Mouse (Mus musculus): ENCODE data around the gene Plekhh1. TPM values are rescaled to one million over a fixed set of nuclear protein-coding genes. Genes with fewer than 3 reads are reported as not detected.
"Not testable (repeated sequence)": the region's sequence is repeated elsewhere in the genome, so short reads cannot be mapped to it uniquely, and the experiment has no call there.

The Plekhh1 gene
- polyA plus RNA-seq, 1 experiment from 2014 or later, result 4.8 TPM

- H3K4me3 ChIP-seq (ENCODE audit: low read depth, low read length), result no peak overlapping the region
- no peaks in the 10 kb centered on the region for H3K36me3 ChIP-seq (ENCODE audit: control insufficient read depth, insufficient read depth, low read length)
- H3K9ac ChIP-seq (replicated peaks; ENCODE audit: low read depth, low read length), result no peak overlapping the region
- H3K4me1 ChIP-seq (ENCODE audit: control insufficient read depth, insufficient read depth, low read length), result no peaks in the 10 kb centered on the region
- 50% methylated on average over 3 of the region's 3 CpGs for WGBS
- H3K9me3 ChIP-seq (ENCODE audit: control insufficient read depth, low read depth, low read length), result no peaks in the 10 kb centered on the region
- H3K27ac ChIP-seq (ENCODE audit: low read length), result no peak overlapping the region
- H3K27me3 ChIP-seq (ENCODE audit: control insufficient read depth, insufficient read depth, low read length), result no peaks in the 10 kb centered on the region
- ATAC-seq (ENCODE audit: insufficient number of reproducible peaks, insufficient read depth, low FRiP score, low read depth), result no peak
- H3K4me2 ChIP-seq (replicated peaks; ENCODE audit: low read depth, low read length), result no peak overlapping the region
Observed at GRCm38 (mm10) chr12:79010569-79010968, 18.4 kb upstream of the Plekhh1 start.

GRCm38 (mm10) chr12:79016109-79016508 is 12.9 kb upstream of the Plekhh1 start:
- Histone ChIP-seq H3K4me3 (ENCODE audit: low read depth, low read length) (no peak overlapping the region), H3K36me3 (ENCODE audit: control insufficient read depth, insufficient read depth, low read length) (no peaks in the 10 kb centered on the region), H3K9ac (replicated peaks; ENCODE audit: low read depth, low read length) (no peak overlapping the region), H3K9me3 (ENCODE audit: control insufficient read depth, low read depth, low read length) (no peaks in the 10 kb centered on the region), H3K27me3 (ENCODE audit: control insufficient read depth, insufficient read depth, low read length) (no peaks in the 10 kb centered on the region), H3K27ac (ENCODE audit: low read length) (no peak overlapping the region), H3K4me1 (ENCODE audit: control insufficient read depth, insufficient read depth, low read length) (no peaks in the 10 kb centered on the region), H3K4me2 (replicated peaks; ENCODE audit: low read depth, low read length) (no peak overlapping the region)
- WGBS, result 61% methylated on average over 5 of the region's 5 CpGs
- ATAC-seq (ENCODE audit: insufficient number of reproducible peaks, insufficient read depth, low FRiP score, low read depth), result no peak

GRCm38 (mm10) chr12:79017994-79018399 is 11.0 kb upstream of the Plekhh1 start:
- no peaks in the 10 kb centered on the region for H3K9me3 ChIP-seq (ENCODE audit: control insufficient read depth, low read depth, low read length)
- no peak overlapping the region for H3K4me2 ChIP-seq (replicated peaks; ENCODE audit: low read depth, low read length)
- no peaks in the 10 kb centered on the region for H3K36me3 ChIP-seq (ENCODE audit: control insufficient read depth, insufficient read depth, low read length)
- no peak overlapping the region for H3K4me3 ChIP-seq (ENCODE audit: low read depth, low read length)
- no peak for ATAC-seq (ENCODE audit: insufficient number of reproducible peaks, insufficient read depth, low FRiP score, low read depth)
- no peak overlapping the region for H3K27ac ChIP-seq (ENCODE audit: low read length)
- H3K4me1 ChIP-seq (ENCODE audit: control insufficient read depth, insufficient read depth, low read length), result no peaks in the 10 kb centered on the region
- no peaks in the 10 kb centered on the region for H3K27me3 ChIP-seq (ENCODE audit: control insufficient read depth, insufficient read depth, low read length)
- 60% methylated on average over 4 of the region's 4 CpGs for WGBS
- no peak overlapping the region for H3K9ac ChIP-seq (replicated peaks; ENCODE audit: low read depth, low read length)

GRCm38 (mm10) chr12:79021902-79022301 is 7.1 kb upstream of the Plekhh1 start:
- Histone ChIP-seq H3K27ac (ENCODE audit: low read length) (no peak overlapping the region), H3K27me3 (ENCODE audit: control insufficient read depth, insufficient read depth, low read length) (no peaks in the 10 kb centered on the region), H3K36me3 (ENCODE audit: control insufficient read depth, insufficient read depth, low read length) (no peaks in the 10 kb centered on the region), H3K9ac (replicated peaks; ENCODE audit: low read depth, low read length) (no peak overlapping the region), H3K4me1 (ENCODE audit: control insufficient read depth, insufficient read depth, low read length) (no peaks in the 10 kb centered on the region), H3K9me3 (ENCODE audit: control insufficient read depth, low read depth, low read length) (no peaks in the 10 kb centered on the region), H3K4me3 (ENCODE audit: low read depth, low read length) (no peak overlapping the region), H3K4me2 (replicated peaks; ENCODE audit: low read depth, low read length) (no peak overlapping the region)
- 90% methylated on average over 1 of the region's 1 CpGs for WGBS
- no peak for ATAC-seq (ENCODE audit: insufficient number of reproducible peaks, insufficient read depth, low FRiP score, low read depth)

DNA sequence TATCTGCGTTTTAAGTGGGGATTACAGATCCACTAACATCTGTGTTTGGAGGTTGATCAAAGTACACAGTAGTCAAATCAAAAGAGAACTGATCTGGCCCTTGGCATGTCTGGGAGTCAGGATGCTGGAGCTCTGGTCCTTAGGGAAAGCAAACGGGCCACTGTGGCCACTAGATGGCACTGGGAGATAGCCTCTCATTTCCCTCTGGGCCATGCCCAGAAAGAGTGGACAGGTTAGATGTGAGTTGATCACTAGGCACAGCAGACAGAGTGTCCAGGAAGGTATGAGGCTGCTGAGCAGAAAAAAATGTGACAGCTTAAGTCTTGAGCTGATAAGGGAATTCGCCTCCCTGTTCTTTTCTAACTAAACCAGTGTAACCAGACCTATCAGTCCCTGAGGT is 6.1 kb upstream of the Plekhh1 start:
- H3K4me3 ChIP-seq (ENCODE audit: low read depth, low read length), result no peak overlapping the region
- no peak overlapping the region for H3K27ac ChIP-seq (ENCODE audit: low read length)
- 11% methylated on average over 3 of the region's 3 CpGs for WGBS
- ATAC-seq (ENCODE audit: insufficient number of reproducible peaks, insufficient read depth, low FRiP score, low read depth), result no peak
- no peaks in the 10 kb centered on the region for H3K27me3 ChIP-seq (ENCODE audit: control insufficient read depth, insufficient read depth, low read length)
- H3K36me3 ChIP-seq (ENCODE audit: control insufficient read depth, insufficient read depth, low read length), result no peaks in the 10 kb centered on the region
- H3K4me2 ChIP-seq (replicated peaks; ENCODE audit: low read depth, low read length), result no peak overlapping the region
- H3K9me3 ChIP-seq (ENCODE audit: control insufficient read depth, low read depth, low read length), result no peaks in the 10 kb centered on the region
- H3K9ac ChIP-seq (replicated peaks; ENCODE audit: low read depth, low read length), result no peak overlapping the region
- no peaks in the 10 kb centered on the region for H3K4me1 ChIP-seq (ENCODE audit: control insufficient read depth, insufficient read depth, low read length)

DNA sequence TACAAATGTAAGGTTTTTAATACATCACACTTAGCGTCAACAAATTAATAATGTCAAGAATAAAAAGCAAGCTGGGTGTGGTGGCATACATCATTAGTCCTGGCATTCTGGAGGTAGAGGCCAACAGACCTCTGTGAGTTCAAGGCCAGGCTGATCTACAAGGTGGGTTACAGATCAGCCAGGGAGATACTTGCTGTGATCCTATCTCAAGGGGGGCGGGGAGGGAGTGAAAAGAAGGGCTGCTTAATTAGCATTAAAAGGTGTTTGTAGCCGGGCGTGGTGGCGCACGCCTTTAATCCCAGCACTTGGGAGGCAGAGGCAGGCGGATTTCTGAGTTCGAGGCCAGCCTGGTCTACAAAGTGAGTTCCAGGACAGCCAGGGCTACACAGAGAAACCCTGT is 1.4 kb upstream of the Plekhh1 start:
- not testable (repeated sequence) for H3K4me1 ChIP-seq (ENCODE audit: control insufficient read depth, insufficient read depth, low read length); H3K27me3 ChIP-seq (ENCODE audit: control insufficient read depth, insufficient read depth, low read length); H3K9me3 ChIP-seq (ENCODE audit: control insufficient read depth, low read depth, low read length); H3K36me3 ChIP-seq (ENCODE audit: control insufficient read depth, insufficient read depth, low read length); H3K4me3 ChIP-seq (ENCODE audit: low read depth, low read length); H3K9ac ChIP-seq (replicated peaks; ENCODE audit: low read depth, low read length); ATAC-seq (ENCODE audit: insufficient number of reproducible peaks, insufficient read depth, low FRiP score, low read depth); H3K4me2 ChIP-seq (replicated peaks; ENCODE audit: low read depth, low read length); H3K27ac ChIP-seq (ENCODE audit: low read length)
- WGBS, result 90% methylated on average over 8 of the region's 8 CpGs

GRCm38 (mm10) chr12:79034331-79034730 is 5.4 kb downstream of the Plekhh1 start:
- no peak overlapping the region for H3K4me2 ChIP-seq (replicated peaks; ENCODE audit: low read depth, low read length)
- no peaks in the 10 kb centered on the region for H3K36me3 ChIP-seq (ENCODE audit: control insufficient read depth, insufficient read depth, low read length)
- no peak overlapping the region for H3K27ac ChIP-seq (ENCODE audit: low read length)
- no peaks in the 10 kb centered on the region for H3K9me3 ChIP-seq (ENCODE audit: control insufficient read depth, low read depth, low read length)
- no peaks in the 10 kb centered on the region for H3K27me3 ChIP-seq (ENCODE audit: control insufficient read depth, insufficient read depth, low read length)
- ATAC-seq (ENCODE audit: insufficient number of reproducible peaks, insufficient read depth, low FRiP score, low read depth), result no peak
- no peak overlapping the region for H3K9ac ChIP-seq (replicated peaks; ENCODE audit: low read depth, low read length)
- H3K4me1 ChIP-seq (ENCODE audit: control insufficient read depth, insufficient read depth, low read length), result no peaks in the 10 kb centered on the region
- 98% methylated on average over 2 of the region's 2 CpGs for WGBS
- no peak overlapping the region for H3K4me3 ChIP-seq (ENCODE audit: low read depth, low read length)

DNA sequence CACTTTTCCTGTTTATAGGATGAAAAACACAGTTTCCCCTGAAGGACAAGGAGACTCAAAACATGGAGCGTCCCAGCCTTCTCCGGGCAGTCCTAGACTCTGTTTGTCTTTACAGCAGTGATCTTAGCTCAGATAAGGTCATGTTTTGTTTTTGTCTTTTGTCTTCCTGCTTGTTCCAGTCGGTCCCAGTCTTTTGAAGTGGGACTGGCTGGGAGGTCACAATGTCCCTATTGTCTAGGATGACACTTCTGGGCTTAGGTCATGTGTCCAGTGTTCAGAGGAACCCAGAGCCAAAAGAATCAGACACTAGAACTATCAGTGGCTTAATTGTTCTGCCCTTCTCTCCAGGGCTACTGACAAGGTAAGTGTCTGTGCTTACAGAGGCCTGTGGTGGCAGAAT is 6.4 kb downstream of the Plekhh1 start:
- Histone ChIP-seq H3K9me3 (ENCODE audit: control insufficient read depth, low read depth, low read length) (no peaks in the 10 kb centered on the region), H3K27me3 (ENCODE audit: control insufficient read depth, insufficient read depth, low read length) (no peaks in the 10 kb centered on the region), H3K27ac (ENCODE audit: low read length) (no peak overlapping the region), H3K9ac (replicated peaks; ENCODE audit: low read depth, low read length) (no peak overlapping the region), H3K4me1 (ENCODE audit: control insufficient read depth, insufficient read depth, low read length) (no peaks in the 10 kb centered on the region), H3K36me3 (ENCODE audit: control insufficient read depth, insufficient read depth, low read length) (no peaks in the 10 kb centered on the region), H3K4me3 (ENCODE audit: low read depth, low read length) (no peak overlapping the region), H3K4me2 (replicated peaks; ENCODE audit: low read depth, low read length) (no peak overlapping the region)
- no peak for ATAC-seq (ENCODE audit: insufficient number of reproducible peaks, insufficient read depth, low FRiP score, low read depth)
- WGBS, result 41% methylated on average over 3 of the region's 3 CpGs

DNA sequence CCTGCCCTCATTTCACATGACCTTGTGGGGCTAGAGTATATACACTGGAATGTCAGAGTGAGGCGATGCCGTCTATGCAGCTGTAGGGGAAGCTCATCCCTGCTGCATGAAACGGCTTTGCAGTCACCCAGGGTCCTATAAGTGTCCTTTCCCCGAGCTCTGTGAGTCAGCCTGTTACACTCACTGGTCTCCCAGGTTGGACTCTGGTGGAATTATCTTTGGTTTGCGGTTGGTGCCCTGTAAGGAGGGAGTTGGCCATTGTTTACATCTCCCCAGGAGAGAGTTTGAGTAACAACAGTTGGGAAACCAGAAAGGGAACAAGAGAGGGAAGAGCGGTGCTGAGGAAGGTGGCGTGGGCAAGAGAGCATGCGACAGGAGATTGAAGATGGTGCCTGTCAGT is 10.7 kb downstream of the Plekhh1 start:
- H3K9ac ChIP-seq (replicated peaks; ENCODE audit: low read depth, low read length), result no peak overlapping the region

More for the DNA sequence above, 10.7 kb downstream of the Plekhh1 start:
- H3K4me1 ChIP-seq (ENCODE audit: control insufficient read depth, insufficient read depth, low read length), result no peaks in the 10 kb centered on the region
- H3K36me3 ChIP-seq (ENCODE audit: control insufficient read depth, insufficient read depth, low read length), result no peaks in the 10 kb centered on the region
- H3K27me3 ChIP-seq (ENCODE audit: control insufficient read depth, insufficient read depth, low read length), result no peaks in the 10 kb centered on the region
- no peak overlapping the region for H3K27ac ChIP-seq (ENCODE audit: low read length)
- WGBS, result 47% methylated on average over 8 of the region's 8 CpGs
- no peaks in the 10 kb centered on the region for H3K9me3 ChIP-seq (ENCODE audit: control insufficient read depth, low read depth, low read length)
- H3K4me3 ChIP-seq (ENCODE audit: low read depth, low read length), result no peak overlapping the region
- no peak for ATAC-seq (ENCODE audit: insufficient number of reproducible peaks, insufficient read depth, low FRiP score, low read depth)
- no peak overlapping the region for H3K4me2 ChIP-seq (replicated peaks; ENCODE audit: low read depth, low read length)
